ENCODE assay signal across 14 mouse cellular contexts in the genomic region with DNA sequence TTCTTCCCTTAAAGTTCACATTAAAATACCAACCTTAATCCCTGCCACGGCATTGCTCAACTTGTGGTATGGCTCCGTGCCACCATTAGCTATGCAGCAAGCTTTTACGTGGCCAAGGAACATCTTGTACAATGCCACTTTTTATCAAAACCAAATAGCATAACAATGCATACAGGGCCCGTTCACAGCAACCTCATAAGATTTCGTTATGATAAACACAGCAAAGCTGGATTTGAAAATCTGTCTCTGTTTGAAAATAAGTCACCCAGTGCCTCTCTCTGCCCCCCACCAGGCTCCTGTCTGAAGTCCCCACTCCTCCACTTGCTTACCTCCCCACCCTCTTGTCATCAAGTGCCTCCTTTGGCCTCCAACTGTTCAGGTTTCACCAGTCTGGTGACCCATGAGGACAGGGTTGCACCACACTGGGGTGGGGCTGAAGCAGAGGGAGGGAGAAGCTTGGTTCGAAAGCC.
DNase-seq lines count a peak whose midpoint lies in the region; ATAC-seq and TF ChIP-seq lines count a peak whose summit lies in the region.
"Had no signal": no experiment of that assay in that cellular context is flagged by ENCODE, and none has a peak within 500 bp of the region (broad histone marks: within the 10 kb centered on the region; RNA-seq: fewer than 3 reads in every experiment).

No protein-coding gene starts in this region.

- H3K27ac ChIP-seq in embryonic facial prominence, embryonic 14.5 days (replicated peaks; ENCODE audit: low read depth, low read length), result no peak overlapping the region
- H3K27ac ChIP-seq in embryonic facial prominence, embryonic 10.5 days (replicated peaks), result no peak overlapping the region
- no peak overlapping the region for H3K27ac ChIP-seq in forebrain, embryonic 13.5 days
- no peak overlapping the region for H3K27ac ChIP-seq in kidney, adult 2 months (ENCODE audit: insufficient read depth, low read depth, low read length)
- H3K27ac ChIP-seq: liver, embryonic 14.5 days; midbrain, embryonic 12.5 days; neural tube, embryonic 12.5 days had no signal

- TF ChIP-seq CTCF in kidney, adult 2 months (conservative IDR thresholded peaks at IDR 0.05; ENCODE audit: insufficient read depth, insufficient read length, low read depth, low read length), result no peak

- DNase-seq in embryonic facial prominence, embryonic 14.5 days (ENCODE audit: low spot score), result peak; percentile 63
- DNase-seq in embryonic facial prominence, embryonic 10.5 days (ENCODE audit: low spot score), result no peak
- DNase-seq in 3T3-L1 (ENCODE audit: low read depth, low spot score), result peak; percentile 48
- DNase-seq in adrenal gland, postnatal 25 days, result peak; percentile 17
- peak; percentile 71 for DNase-seq in lung, postnatal 10 days
- no peak for DNase-seq in cerebellum, adult 18-20 months
- DNase-seq in kidney, adult 2 months, result no peak
- DNase-seq: B cell, adult 2 months; heart, adult 18-20 months; right cerebral cortex, postnatal 14 days had no signal

- no peaks in the 10 kb centered on the region for H3K9me3 ChIP-seq in embryonic facial prominence, embryonic 14.5 days (ENCODE audit: control insufficient read depth, low read length)
- no peaks in the 10 kb centered on the region for H3K9me3 ChIP-seq in embryonic facial prominence, embryonic 10.5 days
- H3K9me3 ChIP-seq in forebrain, embryonic 13.5 days (replicated peaks), result no peaks in the 10 kb centered on the region
- H3K9me3 ChIP-seq: midbrain, embryonic 12.5 days; neural tube, embryonic 12.5 days had no signal

- 60% methylated on average over 6 of the region's 6 CpGs for WGBS in embryonic facial prominence, embryonic 14.5 days
- 88% methylated on average over 6 of the region's 6 CpGs for WGBS in embryonic facial prominence, embryonic 10.5 days
- 79% methylated on average over 6 of the region's 6 CpGs for WGBS in forebrain, embryonic 13.5 days
- WGBS in kidney, adult 2 months, result 68% methylated on average over 6 of the region's 6 CpGs

- TF ChIP-seq POLR2A in kidney, adult 2 months (IDR thresholded peaks at IDR 0.05; ENCODE audit: low read depth, low read length), result no peak

- no peaks in the 10 kb centered on the region for H3K36me3 ChIP-seq in embryonic facial prominence, embryonic 14.5 days (ENCODE audit: control insufficient read depth, insufficient read depth, low read length)
- no peaks in the 10 kb centered on the region for H3K36me3 ChIP-seq in embryonic facial prominence, embryonic 10.5 days (replicated peaks)
- no peaks in the 10 kb centered on the region for H3K36me3 ChIP-seq in forebrain, embryonic 13.5 days (ENCODE audit: poor library complexity, severe bottlenecking)
- H3K36me3 ChIP-seq in kidney, adult 2 months (ENCODE audit: control insufficient read depth, insufficient read depth, low read length), result no peaks in the 10 kb centered on the region
- H3K36me3 ChIP-seq: midbrain, embryonic 12.5 days; neural tube, embryonic 12.5 days had no signal

- H3K27me3 ChIP-seq in embryonic facial prominence, embryonic 14.5 days (replicated peaks; ENCODE audit: control insufficient read depth, insufficient read depth, low read length), result no peaks in the 10 kb centered on the region
- no peaks in the 10 kb centered on the region for H3K27me3 ChIP-seq in embryonic facial prominence, embryonic 10.5 days (replicated peaks; ENCODE audit: low read depth, poor library complexity, severe bottlenecking)
- H3K27me3 ChIP-seq in forebrain, embryonic 13.5 days, result no peaks in the 10 kb centered on the region
- H3K27me3 ChIP-seq in kidney, adult 2 months (replicated peaks; ENCODE audit: control insufficient read depth, insufficient read depth, low read length), result no peaks in the 10 kb centered on the region; the same call in 1 of the 2 replicates
- H3K27me3 ChIP-seq: midbrain, embryonic 12.5 days; neural tube, embryonic 12.5 days had no signal

- no peak overlapping the region for H3K9ac ChIP-seq in embryonic facial prominence, embryonic 14.5 days (ENCODE audit: low read depth, low read length)
- H3K9ac ChIP-seq in forebrain, embryonic 13.5 days, result no peak overlapping the region
- H3K9ac ChIP-seq: liver, embryonic 14.5 days; midbrain, embryonic 12.5 days; neural tube, embryonic 12.5 days had no signal

- H3K4me3 ChIP-seq in embryonic facial prominence, embryonic 14.5 days (ENCODE audit: low read depth, low read length), result no peak overlapping the region
- H3K4me3 ChIP-seq in embryonic facial prominence, embryonic 10.5 days, result no peak overlapping the region
- H3K4me3 ChIP-seq in forebrain, embryonic 13.5 days, result no peak overlapping the region
- no peak overlapping the region for H3K4me3 ChIP-seq in kidney, adult 2 months (ENCODE audit: insufficient read depth, low read depth, low read length)
- H3K4me3 ChIP-seq: midbrain, embryonic 12.5 days; neural tube, embryonic 12.5 days had no signal

- H3K4me2 ChIP-seq in embryonic facial prominence, embryonic 14.5 days (ENCODE audit: low read depth, low read length), result no peak overlapping the region
- no peak overlapping the region for H3K4me2 ChIP-seq in forebrain, embryonic 13.5 days
- H3K4me2 ChIP-seq: midbrain, embryonic 12.5 days; neural tube, embryonic 12.5 days had no signal

- peak; percentile 72 for ATAC-seq in embryonic facial prominence, embryonic 14.5 days (ENCODE audit: low read depth)
- no peak for ATAC-seq in forebrain, embryonic 13.5 days

- 0 out of 2 replicates have a peak, but pooled peaks cover 3% of the 10 kb centered on the region for H3K4me1 ChIP-seq in embryonic facial prominence, embryonic 14.5 days (ENCODE audit: control insufficient read depth, insufficient read depth, low read length)
- no peaks in the 10 kb centered on the region for H3K4me1 ChIP-seq in embryonic facial prominence, embryonic 10.5 days
- no peaks in the 10 kb centered on the region for H3K4me1 ChIP-seq in forebrain, embryonic 13.5 days
- peaks cover 2% of the 10 kb centered on the region; the same call in 1 of the 2 replicates for H3K4me1 ChIP-seq in kidney, adult 2 months (ENCODE audit: control insufficient read depth, insufficient read depth, low read length)
- H3K4me1 ChIP-seq: midbrain, embryonic 12.5 days; neural tube, embryonic 12.5 days had no signal

Comparison
In these comparisons a context has a peak if more than half of its experiments do, and no peak if none do; other contexts are left out.
1. DNase-seq: peak in embryonic facial prominence, embryonic 14.5 days (single experiment), 3T3-L1 (single experiment), adrenal gland, postnatal 25 days (single experiment) and lung, postnatal 10 days (single experiment); none in embryonic facial prominence, embryonic 10.5 days (single experiment), cerebellum, adult 18-20 months (0 of 2) and kidney, adult 2 months (single experiment).